Mouse (Mus musculus) layer of hippocampus, adult 18-20 months (tissue): ENCODE data around the gene Lamtor2. TPM values are rescaled to one million over a fixed set of nuclear protein-coding genes. Genes with fewer than 3 reads are reported as not detected.

Experiments used
- DNase-seq, 2 experiments: peaks; one replicate each; pipeline ENCODE4 v3.0.0; 2022; ENCODE audit warnings: low spot score in 2 of 2
- microRNA-seq, 2 experiments: library from miRNA; unstranded; fragments of <30 nt; microRNA quantifications; one replicate each; pipeline ENCODE4 v1.2.0; 2021
- total RNA-seq, 2 experiments: library from RNA; stranded (reverse); gene quantifications; 2 replicates each; pipeline ENCODE4 v1.2.3; 2021

The Lamtor2 gene
- total RNA-seq, 2 experiments from 2014 or later = 112 to 113 TPM

DNA sequence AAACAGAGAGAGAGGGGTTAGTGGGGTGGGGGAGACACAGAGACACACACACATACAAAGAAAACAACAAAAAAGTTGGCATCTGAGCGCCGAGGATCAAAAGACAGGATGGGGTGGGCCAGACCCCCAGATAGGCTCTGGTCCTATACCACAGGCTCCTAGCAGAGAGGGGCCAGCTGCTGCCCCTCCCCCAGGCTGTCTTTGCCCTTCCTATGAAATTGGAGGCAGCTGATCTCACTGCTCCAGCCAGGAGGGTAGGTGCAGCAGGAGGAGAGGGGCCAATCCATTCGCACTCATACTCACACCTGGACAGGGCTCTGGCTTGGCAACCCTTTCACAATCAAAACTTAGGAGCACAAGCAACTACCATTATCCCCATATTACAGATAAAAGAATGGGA lies 43.6 kb downstream of the Lamtor2 start:
- no peak for DNase-seq

DNA sequence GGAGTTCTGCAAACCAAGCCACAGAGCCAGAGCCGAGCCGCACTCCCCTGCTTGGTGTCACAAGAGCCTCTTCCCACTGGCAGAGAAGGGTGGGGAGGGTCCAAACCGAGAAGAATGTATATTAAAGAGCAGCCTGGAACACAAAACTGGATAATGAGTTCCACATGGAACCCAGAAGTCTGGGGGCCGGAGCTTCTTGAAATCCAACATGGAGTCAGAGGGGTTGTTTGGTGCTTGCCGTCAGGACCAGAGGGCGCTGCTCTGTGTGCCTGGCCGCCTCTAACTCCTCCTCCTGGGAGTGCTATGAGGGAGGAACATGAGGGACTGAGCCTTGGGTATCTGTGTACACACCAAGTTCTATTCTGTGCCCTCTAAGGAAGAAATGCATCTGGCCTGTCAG lies 47.1 kb downstream of the Lamtor2 start:
- DNase-seq = no peak

DNA sequence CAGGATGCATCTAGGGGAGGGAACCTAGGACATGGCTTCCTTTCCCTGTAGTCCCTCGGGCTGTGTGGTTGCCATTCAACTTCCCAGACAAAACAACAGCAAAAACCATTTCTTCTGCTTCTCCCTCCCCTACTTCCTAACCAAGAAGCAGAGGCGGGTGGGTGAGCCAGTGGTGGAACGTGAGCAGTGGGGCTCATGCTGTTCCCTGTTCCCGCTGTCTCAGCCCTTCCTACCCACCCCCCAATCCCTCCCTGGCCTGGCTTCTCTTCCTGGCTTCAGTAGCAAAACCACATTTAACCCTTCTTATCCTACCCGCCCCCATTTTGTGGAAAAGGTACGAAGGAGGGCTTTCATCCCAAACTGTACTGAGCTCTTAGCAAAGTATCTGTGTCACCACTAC lies 47.8 kb downstream of the Lamtor2 start:
- DNase-seq = no peak

DNA sequence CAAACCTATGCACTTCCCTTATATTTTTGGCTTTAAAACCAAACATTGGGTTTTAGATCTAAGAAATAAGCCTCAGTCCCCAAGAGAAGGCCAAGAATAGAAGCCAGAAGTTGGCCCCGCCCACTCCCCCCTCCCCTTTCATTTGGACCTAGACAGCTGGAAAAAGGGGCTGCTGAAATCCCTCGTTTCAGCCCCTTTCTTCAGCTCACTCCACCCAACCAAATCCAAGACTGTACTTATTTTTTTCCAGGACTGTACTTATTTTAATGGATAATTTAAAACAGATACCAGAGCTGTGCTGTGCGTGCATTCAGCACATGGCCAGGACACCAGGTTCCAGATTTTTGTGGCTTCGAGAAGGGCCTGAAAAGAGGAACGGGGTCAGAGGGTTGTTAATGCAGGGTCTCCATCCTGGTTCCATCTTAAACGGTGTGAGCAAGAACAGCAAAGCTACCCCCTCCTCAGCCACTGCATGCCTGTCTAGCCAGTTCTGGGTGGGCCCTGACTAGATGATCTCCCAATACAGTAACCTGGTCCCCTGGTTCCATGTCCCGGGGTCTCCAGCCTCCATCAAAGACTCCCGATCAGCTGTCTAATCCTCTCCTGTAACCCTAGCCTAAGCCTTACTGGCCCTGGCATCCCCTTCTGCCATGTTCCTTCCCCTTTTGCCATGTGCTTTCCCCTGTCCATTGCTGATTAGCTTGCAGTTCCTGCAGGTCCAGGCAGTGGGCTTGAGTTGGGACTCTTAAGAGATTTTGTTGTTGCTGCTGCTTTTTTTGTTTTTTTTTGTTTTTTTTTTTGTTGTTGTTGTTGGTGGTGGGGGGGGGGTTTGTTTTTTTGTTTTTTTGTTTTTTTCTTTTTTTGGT lies 48.8 kb downstream of the Lamtor2 start:
- DNase-seq = no peak

DNA sequence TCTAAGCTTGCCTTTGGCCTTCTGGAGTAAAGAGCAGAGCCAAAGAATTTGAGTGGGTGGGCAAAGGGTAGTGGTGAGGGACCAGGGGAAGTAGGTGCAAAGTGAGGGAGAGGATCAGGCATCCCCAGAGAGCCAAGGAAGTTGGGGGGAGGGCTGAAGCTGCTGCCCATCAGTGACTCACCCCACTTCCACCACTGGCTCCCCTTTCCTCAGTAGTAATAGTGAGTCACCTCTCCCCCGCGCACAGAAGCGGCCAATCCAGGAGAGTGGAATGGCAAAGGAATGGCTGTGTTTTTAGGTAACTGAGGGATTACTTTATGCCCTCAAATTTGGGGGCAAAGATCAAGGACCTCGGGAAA lies 49.4 kb downstream of the Lamtor2 start:
- DNase-seq = no peak

DNA sequence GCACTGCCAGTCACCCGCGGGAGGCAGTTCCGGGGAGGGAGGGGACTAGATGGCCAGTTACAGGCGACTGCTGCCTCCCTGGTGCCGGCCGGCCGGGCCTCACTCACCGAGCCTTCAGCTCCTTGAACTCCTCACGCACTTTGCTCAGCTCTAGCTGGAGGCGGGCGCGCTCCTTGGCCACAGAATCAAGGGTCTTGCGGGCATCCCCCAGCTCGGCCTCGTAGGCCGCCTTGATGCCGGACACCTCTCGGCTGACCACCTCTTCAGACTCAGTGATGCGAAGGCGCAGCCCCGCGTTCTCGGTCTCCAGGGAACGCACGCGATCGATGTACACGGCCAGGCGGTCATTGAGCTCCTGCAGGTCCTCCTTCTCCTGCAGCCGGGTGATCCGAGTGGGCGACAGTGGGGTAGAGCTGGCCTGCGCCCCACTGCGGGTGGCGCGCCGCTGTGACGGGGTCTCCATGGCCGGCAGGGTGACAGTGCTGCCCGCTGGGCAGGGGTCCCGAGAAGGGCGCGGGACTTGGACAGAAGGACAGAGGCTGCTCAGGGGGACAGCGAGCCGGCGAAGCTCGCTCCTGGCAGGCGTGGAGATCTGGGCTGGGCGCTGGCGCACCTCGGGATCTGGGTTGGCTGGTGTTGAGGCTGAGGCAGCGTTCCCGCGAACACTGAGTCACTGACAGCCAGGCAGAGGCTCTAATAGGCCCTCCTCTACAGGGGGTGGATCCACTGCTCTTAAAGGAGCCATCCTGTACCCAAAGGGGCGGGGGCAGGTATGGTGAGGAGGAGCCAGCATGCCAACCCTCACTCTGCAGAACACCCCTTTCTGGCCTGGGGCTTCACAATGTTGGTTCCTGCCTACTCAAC lies 50.0 kb downstream of the Lamtor2 start:
- peak; percentile 87 to 94 for DNase-seq

DNA sequence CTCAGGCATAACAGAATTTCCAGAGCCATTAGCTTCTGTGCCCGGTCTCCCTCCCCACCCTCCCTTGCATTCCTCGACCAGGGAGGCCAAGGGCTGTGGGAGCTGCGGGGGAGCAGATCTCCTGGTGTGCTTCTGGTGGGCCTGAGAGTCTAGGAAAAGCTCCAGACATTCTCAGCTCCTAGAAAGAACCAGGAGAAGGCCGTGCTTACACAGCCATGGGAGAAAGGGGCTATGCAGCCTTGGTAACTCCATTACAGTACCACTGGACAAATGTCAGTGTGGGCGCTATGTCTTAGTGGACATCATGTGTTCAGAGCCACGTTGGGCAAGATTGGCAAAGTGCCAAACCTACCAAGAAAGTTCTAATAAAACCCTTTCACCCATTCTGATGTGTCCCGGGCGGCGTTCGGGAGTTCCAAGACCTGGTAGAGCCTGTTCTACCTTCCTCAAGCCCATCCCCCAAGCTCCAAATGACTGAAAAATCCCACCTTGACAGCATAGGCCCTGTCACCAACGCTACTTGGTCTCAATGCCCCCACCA lies 50.8 kb downstream of the Lamtor2 start:
- no peak for DNase-seq

DNA sequence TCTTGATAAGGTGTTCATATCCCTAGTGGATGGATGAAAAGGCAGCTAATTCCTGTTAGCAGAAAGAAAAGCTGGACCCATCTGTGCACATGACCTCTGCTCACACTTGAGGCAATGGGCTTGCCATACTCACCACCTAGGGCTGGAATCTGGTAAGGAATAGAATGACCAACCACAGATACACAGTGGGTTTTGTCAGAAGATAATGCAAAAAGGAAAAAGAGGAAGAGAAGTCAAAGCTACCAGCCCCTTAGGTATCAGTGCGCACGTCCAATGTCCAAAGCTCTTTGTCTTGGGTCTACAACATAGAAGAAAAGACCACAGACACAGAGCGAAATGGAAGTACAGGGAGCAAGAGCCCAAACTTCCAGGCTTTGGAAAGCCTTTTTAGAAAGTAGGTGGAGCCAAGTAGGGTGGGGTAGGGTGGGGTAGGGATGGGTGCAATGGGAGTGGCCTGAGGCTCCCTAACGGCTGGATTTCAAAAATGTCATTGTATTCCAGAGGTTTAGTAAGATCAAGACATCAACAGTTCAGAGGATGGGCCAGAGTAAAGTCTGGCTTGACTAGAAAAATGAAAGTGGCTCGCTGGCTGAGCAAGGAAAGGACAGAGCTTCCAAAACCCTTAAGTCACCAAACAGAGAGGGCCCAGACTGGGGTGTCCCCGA lies 51.4 kb downstream of the Lamtor2 start:
- DNase-seq = no peak

DNA sequence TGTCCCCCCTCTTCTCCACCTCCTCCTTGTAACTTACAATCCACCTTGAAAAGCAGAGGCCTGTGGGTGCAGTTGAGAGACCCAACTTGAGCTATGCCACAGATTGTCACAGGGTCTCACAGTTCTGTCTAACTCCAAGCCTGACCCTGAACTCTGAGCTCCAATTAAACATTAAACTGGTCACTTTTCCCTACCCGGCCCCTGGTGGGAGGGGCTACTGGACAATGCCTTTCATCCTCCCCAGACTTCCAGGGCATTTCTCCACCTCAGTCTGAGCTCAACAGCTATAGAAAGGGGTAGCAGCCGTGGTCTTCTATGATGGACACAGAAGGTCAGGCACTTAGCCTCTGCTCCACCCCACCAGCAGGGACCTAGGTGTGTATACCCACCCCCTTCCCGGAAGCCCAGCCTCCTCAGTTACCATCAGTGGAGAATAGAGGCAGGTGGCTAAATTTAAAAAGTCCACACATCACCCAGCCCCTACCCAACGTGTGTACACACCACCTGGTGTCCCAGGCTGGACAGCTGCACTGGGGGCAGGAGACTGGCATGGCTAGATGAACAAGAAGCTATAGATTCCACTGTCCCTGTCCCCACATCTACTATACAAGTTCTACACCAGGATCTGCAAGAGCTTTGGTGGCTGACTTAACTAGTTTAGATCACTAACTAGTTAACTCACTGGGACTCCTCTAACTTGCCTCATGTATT lies 52.1 kb downstream of the Lamtor2 start:
- DNase-seq = no peak

DNA sequence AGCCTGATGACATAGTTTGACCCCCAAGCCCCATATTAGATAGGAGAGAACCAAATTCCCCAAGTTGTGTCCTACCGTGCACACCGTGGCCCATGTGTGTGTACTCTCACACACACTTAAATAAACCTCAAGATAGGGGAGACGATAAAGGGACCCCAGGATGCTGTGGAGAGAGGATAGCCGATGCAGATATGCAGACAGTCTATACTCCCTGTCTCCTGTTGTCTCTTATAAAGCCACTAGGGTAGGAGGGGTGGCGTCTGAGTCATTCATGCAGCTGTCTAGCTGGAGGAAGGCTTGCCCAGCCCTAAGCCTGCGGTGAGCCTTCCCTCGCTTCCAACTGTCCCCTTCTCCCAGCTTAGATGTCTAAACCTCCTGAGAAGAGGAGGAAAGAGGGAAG lies 52.8 kb downstream of the Lamtor2 start:
- DNase-seq = no peak

Small RNA genes within 50 kb of the gene (microRNA-seq; reads per million reads assigned to microRNA genes)
- gene Mir1905 = 0 to 0.20 reads per million in 2 experiments

Other genes starting within 250 kb of the Lamtor2 start
- gene Glmp, start 228.1 kb downstream of the Lamtor2 start, total RNA-seq = 10 to 100 TPM; 89.8 to 94.5 TPM
- 1 to 10 TPM; 1.5 to 2.3 TPM for gene Tmem79, start 216.9 kb downstream of the Lamtor2 start, total RNA-seq
- 10 to 100 TPM; 64.5 to 65.7 TPM for gene Smg5, start 216.8 kb downstream of the Lamtor2 start, total RNA-seq
- gene Paqr6, start 188.5 kb downstream of the Lamtor2 start, total RNA-seq = 10 to 100 TPM; 14.0 to 16.6 TPM
- gene Bglap3, start 180.3 kb downstream of the Lamtor2 start, total RNA-seq = under 1 TPM; 0.23 to 0.97 TPM
- gene Bglap2, start 174.4 kb downstream of the Lamtor2 start, total RNA-seq = not detected
- gene Bglap, start 168.6 kb downstream of the Lamtor2 start, total RNA-seq = not detected
- 1 to 10 TPM; 5.9 to 6.5 TPM for gene Pmf1, start 142.7 kb downstream of the Lamtor2 start, total RNA-seq
- 10 to 100 TPM; 71.9 to 73.0 TPM for gene Slc25a44, start 127.9 kb downstream of the Lamtor2 start, total RNA-seq
- 10 to 100 TPM; 40.4 to 41.5 TPM for gene Sema4a, start 91.9 kb downstream of the Lamtor2 start, total RNA-seq
- 10 to 100 TPM; 36.5 to 40.2 TPM for gene Lmna, start 43.1 kb downstream of the Lamtor2 start, total RNA-seq
- gene Mex3a, start 20.7 kb downstream of the Lamtor2 start, total RNA-seq = 1 to 10 TPM; 2.0 to 2.2 TPM
- not detected for gene Rab25, start 4.8 kb downstream of the Lamtor2 start, total RNA-seq
- gene Ubqln4, start 684 bp upstream of the Lamtor2 start, total RNA-seq = 100 to 1,000 TPM; 118 to 122 TPM
- 10 to 100 TPM; 91.5 to 97.2 TPM for gene Ssr2, start 22.8 kb upstream of the Lamtor2 start, total RNA-seq
- 100 to 1,000 TPM; 237 to 255 TPM for gene Arhgef2, start 52.9 kb upstream of the Lamtor2 start, total RNA-seq
- not detected for gene Rxfp4, start 100.1 kb upstream of the Lamtor2 start, total RNA-seq
- gene Khdc4, start 132.7 kb upstream of the Lamtor2 start, total RNA-seq = 10 to 100 TPM; 49.3 to 59.6 TPM
- 10 to 100 TPM; 37.7 to 43.0 TPM for gene Rit1, start 163.8 kb upstream of the Lamtor2 start, total RNA-seq
- gene Syt11, start 222.1 kb upstream of the Lamtor2 start, total RNA-seq = 100 to 1,000 TPM; 501 to 519 TPM